Mouse (Mus musculus) kidney, embryonic 16.5 days (tissue): ENCODE measurements at regions not wholly inside any gene's neighbourhood (a gene's known extent, or its start where the extent isn't known, plus 50 kb on each side); places are given as distances from the start of the nearest gene placed in this dataset.
A peak's percentile ranks its signal among the peaks of the same experiment; 100 is the strongest.

Experiments used
- ATAC-seq: fragments of 200-750 bp; cut with Nextera tagmentation; 2 replicates; pipeline ENCODE4 v1.8.0; 2017; ENCODE audit warnings: moderate TSS enrichment; ENCODE audit not compliant: low FRiP score, low TSS enrichment
- H3K27ac ChIP-seq: fragments of 300-500 bp; sonication (generic); 2 replicates; pipeline ENCODE4 v1.5.1; 2014; ENCODE audit warnings: low read length
- H3K27me3 ChIP-seq: fragments of 300-500 bp; sonication (generic); 2 replicates; pipeline ENCODE4 v1.6.1; 2014; ENCODE audit warnings: low read length, control low read depth, mixed read lengths; ENCODE audit not compliant: insufficient read depth
- H3K36me3 ChIP-seq: fragments of 300-500 bp; sonication (generic); 2 replicates; pipeline ENCODE4 v1.6.1; 2014; ENCODE audit warnings: low read length, control low read depth, mixed read lengths; ENCODE audit not compliant: insufficient read depth
- H3K4me1 ChIP-seq: fragments of 300-500 bp; sonication (generic); 2 replicates; pipeline ENCODE4 v1.6.1; 2014; ENCODE audit warnings: low read length, control low read depth, mixed read lengths; ENCODE audit not compliant: insufficient read depth
- H3K4me2 ChIP-seq: fragments of 300-500 bp; sonication (generic); replicated peaks from 2 replicates; pipeline ENCODE4 v1.6.1; 2014; ENCODE audit warnings: low read depth, low read length
- H3K4me3 ChIP-seq: fragments of 300-500 bp; sonication (generic); 2 replicates; pipeline ENCODE4 v1.5.1; 2014; ENCODE audit warnings: mild to moderate bottlenecking, low read length
- H3K9ac ChIP-seq: fragments of 300-500 bp; sonication (generic); replicated peaks from 2 replicates; pipeline ENCODE4 v1.6.1; 2014; ENCODE audit warnings: low read length
- H3K9me3 ChIP-seq: fragments of 300-500 bp; sonication (generic); 2 replicates; pipeline ENCODE4 v1.6.1; 2016; ENCODE audit warnings: low read length, control low read depth
- WGBS: fragments of 180-500 bp; shearing (Covaris S2); extraction: QIAGEN DNeasy Blood & Tissue Kit; methylation state at CpG from one replicate; pipeline ENCODE4 v1.1.7; 2014; 5-methylcytosine and 5-hydroxymethylcytosine counted together

DNA sequence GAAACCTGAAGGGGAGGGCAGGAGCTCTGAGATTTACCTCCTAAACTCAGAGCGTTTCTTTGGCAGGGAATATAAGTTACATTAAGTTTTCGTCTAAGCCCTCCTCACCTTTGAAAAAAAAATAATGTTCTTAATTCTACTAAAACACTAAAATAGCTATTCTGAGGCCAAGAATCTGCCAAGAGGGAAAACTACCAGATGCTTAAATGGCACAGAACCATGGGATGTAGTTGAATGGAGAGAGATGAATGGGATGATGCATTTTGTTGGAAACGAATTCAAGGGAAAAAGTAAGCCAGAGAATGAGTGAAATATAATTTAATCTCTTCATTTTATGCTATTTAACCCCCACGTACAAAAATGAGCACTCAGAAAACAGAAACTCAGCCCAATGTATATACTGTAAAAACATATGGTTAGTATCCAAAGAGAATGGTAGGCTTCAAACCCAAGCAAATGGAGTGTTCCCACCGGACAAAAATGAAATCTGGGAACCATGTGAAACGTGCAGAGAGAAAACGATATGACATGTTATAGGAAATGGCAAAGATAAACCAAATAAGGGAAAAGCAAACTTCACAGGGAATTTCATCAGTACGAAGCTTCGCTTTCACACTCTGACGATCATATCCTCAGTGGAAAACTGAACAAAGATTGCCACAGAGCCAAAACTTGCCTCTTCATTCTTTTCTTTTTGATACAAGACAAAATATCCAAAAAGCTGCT, 631.2 kb downstream of the Flrt2 start:
- Histone ChIP-seq H3K27me3 (no peaks in the 10 kb centered on the region), H3K4me1 (no peaks in the 10 kb centered on the region), H3K9ac (no peak overlapping the region), H3K4me2 (no peak overlapping the region), H3K9me3 (no peaks in the 10 kb centered on the region), H3K27ac (no peak overlapping the region; the same call in 1 of the 2 replicates), H3K4me3 (no peak overlapping the region), H3K36me3 (no peaks in the 10 kb centered on the region)
- 0 out of 2 replicates have a peak, but pooled peaks have one; percentile 15 for ATAC-seq
- WGBS, result 65% methylated on average over 10 of the region's 10 CpGs

DNA sequence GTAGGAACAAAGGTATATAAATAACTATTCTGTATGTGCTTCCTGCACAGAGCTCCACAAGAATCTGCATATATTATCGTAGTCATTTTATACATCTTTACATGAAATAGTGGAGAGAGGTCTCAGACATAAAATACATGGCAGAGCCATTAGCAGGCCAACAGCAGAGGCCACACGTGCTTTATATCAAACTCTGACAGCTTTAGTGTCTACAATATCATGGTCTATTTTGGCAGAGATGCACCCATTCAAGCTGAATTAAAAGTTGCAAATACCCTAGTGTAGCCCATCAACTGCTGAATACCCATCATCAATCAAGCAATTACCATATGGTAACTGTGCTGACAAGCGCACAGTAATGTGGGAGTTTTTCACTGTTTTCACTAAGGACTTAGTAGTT, 659.1 kb downstream of the Flrt2 start:
- H3K27ac ChIP-seq, result no peak overlapping the region
- ATAC-seq, result peak; percentile 95
- H3K9ac ChIP-seq, result no peak overlapping the region
- H3K27me3 ChIP-seq, result no peaks in the 10 kb centered on the region
- no peak overlapping the region for H3K4me2 ChIP-seq
- no peak overlapping the region for H3K4me3 ChIP-seq
- no peaks in the 10 kb centered on the region for H3K4me1 ChIP-seq
- H3K9me3 ChIP-seq, result no peaks in the 10 kb centered on the region
- 41% methylated on average over 3 of the region's 3 CpGs for WGBS
- H3K36me3 ChIP-seq, result no peaks in the 10 kb centered on the region

DNA sequence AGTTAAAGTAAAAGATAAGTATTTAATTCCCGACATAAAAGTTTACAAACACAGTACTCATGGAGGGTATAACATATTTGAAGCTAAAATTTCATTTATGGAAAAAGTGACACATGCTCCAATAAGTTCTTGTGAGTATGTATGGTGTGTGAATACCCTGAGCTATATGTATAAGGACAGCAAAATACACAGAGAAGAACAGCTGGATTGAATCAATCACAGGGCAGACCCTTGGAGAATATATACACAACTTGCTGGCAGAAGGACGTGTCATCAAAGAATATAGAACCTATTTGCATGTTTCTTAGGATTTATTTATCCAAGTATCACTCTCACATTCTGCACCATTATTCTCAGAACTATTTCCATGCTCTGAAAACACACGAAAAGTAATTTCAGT, 686.9 kb downstream of the Flrt2 start:
- Histone ChIP-seq H3K27me3 (no peaks in the 10 kb centered on the region), H3K9ac (no peak overlapping the region), H3K4me1 (no peaks in the 10 kb centered on the region), H3K27ac (no peak overlapping the region), H3K4me3 (no peak overlapping the region), H3K4me2 (no peak overlapping the region), H3K36me3 (no peaks in the 10 kb centered on the region), H3K9me3 (no peaks in the 10 kb centered on the region)
- ATAC-seq, result no peak
- 70% methylated on average over 3 of the region's 3 CpGs for WGBS

DNA sequence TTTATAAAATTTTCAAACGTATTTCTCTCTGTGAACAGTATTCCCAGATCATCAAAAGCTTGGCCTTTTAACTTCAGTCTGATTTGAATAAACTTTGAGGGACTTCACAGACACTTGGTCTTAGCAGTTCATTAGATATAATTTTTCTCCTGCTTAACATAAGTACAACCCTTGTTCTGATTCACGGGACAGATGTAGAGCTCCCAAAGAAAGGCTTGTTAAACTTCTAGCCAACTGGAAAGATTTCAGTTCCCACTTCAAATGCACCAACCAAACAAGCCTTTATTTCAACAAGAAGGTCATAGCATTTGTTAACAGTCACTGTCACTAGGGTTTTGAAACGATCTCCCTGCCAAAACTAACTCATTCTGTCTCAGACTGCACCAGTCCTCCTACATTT, 727.1 kb downstream of the Flrt2 start:
- Histone ChIP-seq H3K9me3 (no peaks in the 10 kb centered on the region), H3K4me3 (no peak overlapping the region), H3K9ac (no peak overlapping the region), H3K4me1 (no peaks in the 10 kb centered on the region), H3K27ac (no peak overlapping the region), H3K27me3 (no peaks in the 10 kb centered on the region), H3K36me3 (no peaks in the 10 kb centered on the region), H3K4me2 (no peak overlapping the region)
- ATAC-seq, result no peak
- WGBS, result 46% methylated on average over 3 of the region's 3 CpGs

DNA sequence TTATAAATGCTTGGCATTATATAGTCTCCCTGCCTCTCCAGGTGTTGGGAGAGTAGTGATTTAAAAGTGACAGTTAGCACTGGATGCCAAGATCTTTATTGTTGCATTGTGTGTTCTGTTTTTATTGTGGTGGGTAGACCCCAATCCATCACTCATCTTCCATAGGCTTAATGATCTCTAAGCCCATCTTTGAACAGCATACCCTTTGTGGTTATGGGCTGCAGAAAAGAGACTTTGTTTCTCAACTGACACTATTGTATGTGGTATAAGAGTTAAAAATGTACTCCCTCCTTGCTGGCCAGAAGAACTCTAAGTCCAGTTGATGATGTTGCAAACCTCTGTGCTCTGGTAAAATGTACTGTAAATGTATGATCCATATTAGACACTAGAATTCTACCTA, 727.5 kb downstream of the Flrt2 start:
- Histone ChIP-seq H3K9me3 (no peaks in the 10 kb centered on the region), H3K27ac (no peak overlapping the region), H3K27me3 (no peaks in the 10 kb centered on the region), H3K36me3 (no peaks in the 10 kb centered on the region), H3K9ac (no peak overlapping the region), H3K4me2 (no peak overlapping the region), H3K4me3 (no peak overlapping the region), H3K4me1 (no peaks in the 10 kb centered on the region)
- no peak for ATAC-seq

DNA sequence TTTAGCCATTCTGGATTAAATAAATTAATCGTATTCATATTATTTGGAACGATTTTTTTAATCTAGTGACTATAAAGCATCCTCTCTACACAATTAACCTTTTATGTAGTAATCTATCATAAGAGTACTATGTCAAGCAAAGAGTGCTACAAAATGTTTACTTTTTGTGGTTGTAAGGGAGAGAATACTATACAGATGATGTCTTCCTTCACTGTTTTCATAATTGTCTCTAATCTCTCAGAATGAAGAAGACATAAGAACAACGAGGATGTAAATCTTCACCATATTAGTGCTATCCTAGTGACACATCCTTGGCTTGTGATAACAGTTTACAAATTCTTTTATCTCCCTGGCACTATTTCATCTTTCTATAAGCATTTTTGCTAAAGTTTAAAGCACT, 735.6 kb downstream of the Flrt2 start:
- Histone ChIP-seq H3K27me3 (no peaks in the 10 kb centered on the region), H3K4me2 (no peak overlapping the region), H3K27ac (no peak overlapping the region), H3K4me3 (no peak overlapping the region), H3K36me3 (no peaks in the 10 kb centered on the region), H3K9ac (no peak overlapping the region), H3K9me3 (no peaks in the 10 kb centered on the region), H3K4me1 (no peaks in the 10 kb centered on the region)
- peak; percentile 70 for ATAC-seq
- WGBS, result 66% methylated on average over 3 of the region's 3 CpGs

DNA sequence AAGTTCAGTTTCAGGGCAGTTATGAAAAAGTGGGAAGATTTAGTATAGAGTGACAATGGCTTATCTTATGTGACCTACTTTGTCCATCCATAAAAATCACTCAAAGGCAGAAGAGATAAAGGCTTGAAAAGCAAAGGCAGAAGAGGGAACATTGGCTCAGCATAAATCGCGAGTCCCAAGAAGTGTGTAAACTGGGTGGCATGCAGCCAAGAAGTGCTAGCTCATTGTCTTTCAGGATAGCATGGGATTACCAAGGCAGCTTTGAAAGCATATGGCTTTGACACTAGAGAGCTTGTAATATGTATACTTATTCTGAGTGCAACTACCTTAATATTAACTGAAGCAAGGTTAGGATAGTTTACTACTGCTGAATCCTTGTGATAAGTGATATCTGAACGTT, 750.5 kb downstream of the Flrt2 start:
- no peak overlapping the region for H3K9ac ChIP-seq
- H3K9me3 ChIP-seq, result no peaks in the 10 kb centered on the region
- ATAC-seq, result no peak
- no peaks in the 10 kb centered on the region for H3K4me1 ChIP-seq
- no peaks in the 10 kb centered on the region for H3K36me3 ChIP-seq
- H3K4me3 ChIP-seq, result no peak overlapping the region
- no peaks in the 10 kb centered on the region for H3K27me3 ChIP-seq
- WGBS, result 74% methylated on average over 3 of the region's 3 CpGs
- no peak overlapping the region for H3K27ac ChIP-seq
- no peak overlapping the region for H3K4me2 ChIP-seq

DNA sequence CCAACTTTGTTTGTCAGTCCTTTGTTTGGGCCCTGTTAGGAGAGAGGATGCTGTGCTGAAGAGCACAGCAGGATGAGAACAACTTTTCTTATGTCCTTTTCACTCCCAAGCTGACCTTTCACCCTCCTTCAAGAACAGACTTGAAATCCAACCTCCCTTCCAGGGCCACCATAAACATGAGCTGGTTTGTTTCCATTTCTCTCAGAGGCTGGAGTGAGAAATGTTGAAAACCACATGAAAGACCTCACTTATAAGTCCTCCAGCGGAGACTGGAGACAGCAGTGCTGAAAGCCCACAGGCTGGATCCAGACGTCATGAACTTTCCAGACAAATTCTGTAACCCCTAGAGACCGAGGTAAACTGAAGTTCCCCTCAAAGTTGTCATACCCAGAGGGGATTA, 761.3 kb downstream of the Flrt2 start:
- no peaks in the 10 kb centered on the region for H3K4me1 ChIP-seq

DNA sequence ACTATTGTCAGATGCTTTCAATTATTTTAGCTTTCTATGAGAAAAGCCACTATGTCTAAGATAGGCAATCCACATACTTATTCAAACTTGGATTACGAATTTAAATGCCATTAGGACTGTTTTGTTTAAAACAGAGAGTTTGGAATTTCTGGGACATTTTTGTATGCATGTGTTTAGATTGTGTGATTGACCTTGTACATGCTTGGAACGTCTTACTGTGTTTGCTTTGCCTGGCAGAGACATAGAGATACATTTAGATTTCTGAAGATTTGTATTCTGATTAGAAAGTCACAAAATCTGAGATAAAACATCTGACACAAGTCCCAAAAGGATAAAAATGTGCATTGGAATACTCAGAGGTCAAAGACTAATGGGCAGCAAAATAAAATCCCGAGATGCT, 784.3 kb downstream of the Flrt2 start:
- no peaks in the 10 kb centered on the region for H3K4me1 ChIP-seq
- no peak for ATAC-seq
- H3K27ac ChIP-seq, result no peak overlapping the region
- H3K4me3 ChIP-seq, result no peak overlapping the region
- WGBS, result 43% methylated on average over 3 of the region's 3 CpGs
- H3K27me3 ChIP-seq, result no peaks in the 10 kb centered on the region
- no peak overlapping the region for H3K9ac ChIP-seq
- H3K4me2 ChIP-seq, result no peak overlapping the region
- H3K9me3 ChIP-seq, result no peaks in the 10 kb centered on the region
- H3K36me3 ChIP-seq, result no peaks in the 10 kb centered on the region

More for the DNA sequence above, 761.3 kb downstream of the Flrt2 start:
- Histone ChIP-seq H3K27ac (peak overlapping the region; percentile 24; the same call in 1 of the 2 replicates), H3K9ac (no peak overlapping the region), H3K27me3 (no peaks in the 10 kb centered on the region), H3K4me3 (no peak overlapping the region), H3K36me3 (no peaks in the 10 kb centered on the region), H3K4me2 (no peak overlapping the region), H3K9me3 (no peaks in the 10 kb centered on the region)
- WGBS, result 20% methylated on average over 3 of the region's 3 CpGs
- peak; percentile 84; the same call in 1 of the 2 replicates for ATAC-seq

DNA sequence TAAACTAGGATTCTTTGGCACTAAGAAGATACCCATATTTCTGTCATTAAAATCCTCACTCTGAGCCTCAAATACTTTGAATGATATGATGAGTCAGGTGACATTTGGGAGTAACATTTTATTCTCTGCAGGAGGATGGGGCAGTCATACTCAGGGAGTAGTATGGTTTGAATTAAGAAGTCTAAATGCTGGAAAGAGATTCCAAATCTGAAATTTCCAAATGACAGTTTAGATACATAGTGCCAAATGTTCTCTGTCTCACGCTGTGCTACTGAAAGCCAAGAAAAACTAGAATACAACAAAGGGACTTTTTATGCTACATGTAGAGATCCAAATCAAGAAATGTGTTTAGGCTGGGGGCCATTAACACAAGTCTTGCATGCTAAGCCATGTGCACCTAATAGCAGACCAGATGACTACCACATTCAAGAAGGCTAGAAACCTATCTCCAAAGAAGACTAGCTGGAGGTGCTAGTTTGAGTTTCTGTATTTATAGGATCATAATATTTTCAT, 796.5 kb downstream of the Flrt2 start:
- Histone ChIP-seq H3K36me3 (no peaks in the 10 kb centered on the region), H3K4me1 (no peaks in the 10 kb centered on the region), H3K4me3 (no peak overlapping the region), H3K4me2 (no peak overlapping the region), H3K27me3 (no peaks in the 10 kb centered on the region), H3K9ac (no peak overlapping the region), H3K27ac (no peak overlapping the region), H3K9me3 (no peaks in the 10 kb centered on the region)
- no peak for ATAC-seq
- 74% methylated on average over 1 of the region's 1 CpGs for WGBS
